Mouse (Mus musculus): ENCODE data around the gene Hspa8.

GRCm38 (mm10) chr9:40751749-40752148, 49.0 kb upstream of the Hspa8 start:
- peak; percentile 43 for TF ChIP-seq CTCF (IDR thresholded peaks at IDR 0.05; ENCODE audit: low read depth)
- no peak for TF ChIP-seq EP300 (IDR thresholded peaks at IDR 0.05; ENCODE audit: low read depth)
